Mouse (Mus musculus): ENCODE measurements at regions not wholly inside any gene's neighbourhood (a gene's known extent, or its start where the extent isn't known, plus 50 kb on each side); places are given as distances from the start of the nearest gene placed in this dataset.

DNA sequence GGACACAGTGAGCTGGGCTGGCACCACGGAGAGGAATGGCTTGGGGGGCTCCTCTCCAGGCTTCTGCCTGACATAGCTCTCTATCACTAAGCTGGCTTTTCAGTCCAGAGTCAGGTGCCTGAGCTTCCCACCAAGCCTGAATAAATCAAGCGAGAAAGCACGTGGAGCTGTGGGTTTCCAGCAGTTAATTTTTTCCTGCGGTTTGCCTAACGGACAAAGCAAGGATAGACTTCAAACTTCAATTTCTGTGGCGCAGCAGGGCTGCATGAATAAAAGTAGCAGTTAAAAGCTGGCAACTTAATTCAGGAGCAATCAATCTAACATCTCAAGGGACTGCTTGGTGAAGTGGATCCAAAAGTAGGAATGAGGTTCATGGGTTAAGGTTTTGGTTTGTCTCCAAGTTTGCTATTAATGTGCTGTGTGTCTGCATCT, 317.1 kb upstream of the Rnaseh2b start:
- Histone ChIP-seq H3K4me3 (ENCODE audit: inconsistent target) (no peak overlapping the region), H3K27ac (no peak overlapping the region), H3K79me2 (ENCODE audit: inconsistent target) (no peaks in the 10 kb centered on the region), H3K36me3 (ENCODE audit: inconsistent target) (no peaks in the 10 kb centered on the region)
- 98% methylated on average over 6 of the region's 6 CpGs for WGBS (ENCODE audit: missing documents)

DNA sequence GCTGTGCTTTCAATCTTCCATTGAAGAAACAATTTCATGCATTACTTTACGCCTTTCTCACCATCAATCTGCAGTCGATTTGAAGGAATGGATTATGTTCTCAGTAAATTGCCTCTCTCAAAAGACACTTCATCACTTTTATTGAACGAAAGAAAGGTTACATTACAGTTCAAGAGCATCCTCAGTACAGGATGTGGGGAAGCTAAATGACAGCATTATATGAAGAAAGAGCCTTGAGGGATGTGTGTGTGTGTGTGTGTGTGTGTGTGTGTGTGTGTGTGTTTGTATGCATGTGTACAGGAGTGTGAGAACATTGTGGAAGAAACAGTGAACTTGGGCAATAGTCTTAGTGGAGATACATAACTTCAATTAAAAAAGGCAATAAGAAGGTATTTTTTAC, 311.8 kb upstream of the Rnaseh2b start:
- WGBS (ENCODE audit: missing documents): 93% methylated on average over 3 of the region's 3 CpGs
- Histone ChIP-seq H3K27ac (no peak overlapping the region), H3K4me3 (ENCODE audit: inconsistent target) (no peak overlapping the region), H3K79me2 (ENCODE audit: inconsistent target) (no peaks in the 10 kb centered on the region), H3K36me3 (ENCODE audit: inconsistent target) (no peaks in the 10 kb centered on the region)

DNA sequence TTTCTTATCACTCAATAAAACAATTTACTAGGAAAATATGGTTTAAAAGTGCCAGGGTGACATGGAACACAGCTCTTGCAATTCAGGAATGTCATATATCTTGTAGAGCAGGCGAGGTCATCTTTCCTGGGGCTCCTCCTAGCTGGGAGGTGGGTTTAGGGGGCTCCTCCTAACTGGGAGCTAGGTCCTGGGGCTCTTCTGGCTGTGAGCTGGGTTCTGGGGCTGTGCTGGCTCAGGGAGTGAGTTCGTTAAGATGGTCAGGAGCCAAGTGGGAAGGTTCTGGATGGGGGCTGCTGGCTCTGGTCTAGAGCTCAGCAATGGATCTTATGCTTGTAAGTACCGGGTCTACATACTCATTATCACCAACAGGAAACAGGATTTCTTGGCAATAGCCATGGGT, 306.8 kb upstream of the Rnaseh2b start:
- H3K4me3 ChIP-seq (ENCODE audit: inconsistent target): no peak overlapping the region
- no peaks in the 10 kb centered on the region for H3K36me3 ChIP-seq (ENCODE audit: inconsistent target)
- no peaks in the 10 kb centered on the region for H3K79me2 ChIP-seq (ENCODE audit: inconsistent target)
- H3K27ac ChIP-seq: no peak overlapping the region
- 93% methylated on average over 3 of the region's 3 CpGs for WGBS (ENCODE audit: missing documents)

GRCm38 (mm10) chr14:61986203-61986602, 306.2 kb upstream of the Rnaseh2b start:
- WGBS (ENCODE audit: missing documents): 97% methylated on average over 13 of the region's 13 CpGs
- Histone ChIP-seq H3K79me2 (ENCODE audit: inconsistent target) (no peaks in the 10 kb centered on the region), H3K36me3 (ENCODE audit: inconsistent target) (no peaks in the 10 kb centered on the region), H3K4me3 (ENCODE audit: inconsistent target) (no peak overlapping the region), H3K27ac (no peak overlapping the region)

DNA sequence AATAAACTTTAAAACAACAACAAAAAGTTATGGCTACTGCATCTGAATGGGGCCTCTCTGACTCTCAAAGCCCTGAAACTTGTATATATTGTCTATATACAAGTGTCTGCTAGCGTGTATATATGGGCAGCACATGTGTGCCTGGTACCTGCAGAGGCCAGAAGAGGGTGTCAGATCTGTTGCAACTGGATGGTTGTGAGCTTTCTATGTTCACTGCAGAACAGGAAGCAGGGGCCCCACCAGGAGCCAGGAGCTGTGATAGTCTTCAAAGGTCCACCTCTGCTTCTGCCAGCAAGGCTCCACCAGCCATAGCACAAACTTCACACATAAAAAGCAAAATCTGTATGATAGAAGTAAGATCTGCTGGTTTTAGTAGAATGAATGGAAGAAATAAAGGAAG, 297.1 kb upstream of the Rnaseh2b start:
- Histone ChIP-seq H3K4me3 (ENCODE audit: inconsistent target) (no peak overlapping the region), H3K36me3 (ENCODE audit: inconsistent target) (no peaks in the 10 kb centered on the region), H3K79me2 (ENCODE audit: inconsistent target) (no peaks in the 10 kb centered on the region), H3K27ac (no peak overlapping the region)
- WGBS (ENCODE audit: missing documents): 71% methylated on average over 1 of the region's 1 CpGs

DNA sequence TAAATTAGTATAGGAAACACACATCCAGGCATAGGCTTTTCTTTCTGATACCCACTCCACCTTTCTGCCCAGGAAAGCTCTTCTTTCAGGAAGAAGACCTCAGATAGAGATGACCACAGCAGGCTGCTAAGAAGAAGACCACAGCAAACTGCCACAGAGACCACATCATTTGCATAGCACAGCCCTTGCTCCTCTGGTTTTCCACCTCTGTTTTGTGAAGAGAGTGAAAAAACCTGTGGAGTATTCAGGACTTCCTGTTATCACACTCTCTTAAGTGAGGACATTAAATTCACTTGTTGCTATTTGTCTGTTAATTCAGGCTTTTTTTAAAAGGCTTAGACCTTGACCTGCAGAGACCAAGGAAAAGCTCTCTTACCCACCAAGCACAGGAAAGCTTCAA, 294.7 kb upstream of the Rnaseh2b start:
- Histone ChIP-seq H3K36me3 (ENCODE audit: inconsistent target) (no peaks in the 10 kb centered on the region), H3K27ac (no peak overlapping the region), H3K4me3 (ENCODE audit: inconsistent target) (no peak overlapping the region), H3K79me2 (ENCODE audit: inconsistent target) (no peaks in the 10 kb centered on the region)

- H3K79me2 ChIP-seq (ENCODE audit: inconsistent target): no peaks in the 10 kb centered on the region
- H3K36me3 ChIP-seq (ENCODE audit: inconsistent target): no peaks in the 10 kb centered on the region
- H3K27ac ChIP-seq: no peak overlapping the region
- H3K4me3 ChIP-seq (ENCODE audit: inconsistent target): no peak overlapping the region
- 61% methylated on average over 3 of the region's 3 CpGs for WGBS (ENCODE audit: missing documents)
These were observed 294.1 kb upstream of the Rnaseh2b start for GRCm38 (mm10) chr14:61998259-61998658.

- H3K27ac ChIP-seq: peak overlapping the region; percentile 81
- no peaks in the 10 kb centered on the region for H3K79me2 ChIP-seq (ENCODE audit: inconsistent target)
- H3K4me3 ChIP-seq (ENCODE audit: inconsistent target): no peak overlapping the region
- WGBS (ENCODE audit: missing documents): 6% methylated on average over 7 of the region's 7 CpGs
- no peaks in the 10 kb centered on the region for H3K36me3 ChIP-seq (ENCODE audit: inconsistent target)
These were observed 290.9 kb upstream of the Rnaseh2b start for GRCm38 (mm10) chr14:62001481-62001949.

GRCm38 (mm10) chr14:62002131-62002530, 290.3 kb upstream of the Rnaseh2b start:
- no peak overlapping the region for H3K4me3 ChIP-seq (ENCODE audit: inconsistent target)
- WGBS (ENCODE audit: missing documents): 93% methylated on average over 5 of the region's 5 CpGs
- H3K79me2 ChIP-seq (ENCODE audit: inconsistent target): no peaks in the 10 kb centered on the region
- H3K36me3 ChIP-seq (ENCODE audit: inconsistent target): no peaks in the 10 kb centered on the region
- peak overlapping the region; percentile 81; the same call in 1 of the 2 replicates for H3K27ac ChIP-seq

GRCm38 (mm10) chr14:62003013-62003781, 289.2 kb upstream of the Rnaseh2b start:
- H3K79me2 ChIP-seq (ENCODE audit: inconsistent target): no peaks in the 10 kb centered on the region
- H3K27ac ChIP-seq: no peak overlapping the region
- no peak overlapping the region for H3K4me3 ChIP-seq (ENCODE audit: inconsistent target)
- WGBS (ENCODE audit: missing documents): 94% methylated on average over 16 of the region's 16 CpGs
- H3K36me3 ChIP-seq (ENCODE audit: inconsistent target): no peaks in the 10 kb centered on the region

DNA sequence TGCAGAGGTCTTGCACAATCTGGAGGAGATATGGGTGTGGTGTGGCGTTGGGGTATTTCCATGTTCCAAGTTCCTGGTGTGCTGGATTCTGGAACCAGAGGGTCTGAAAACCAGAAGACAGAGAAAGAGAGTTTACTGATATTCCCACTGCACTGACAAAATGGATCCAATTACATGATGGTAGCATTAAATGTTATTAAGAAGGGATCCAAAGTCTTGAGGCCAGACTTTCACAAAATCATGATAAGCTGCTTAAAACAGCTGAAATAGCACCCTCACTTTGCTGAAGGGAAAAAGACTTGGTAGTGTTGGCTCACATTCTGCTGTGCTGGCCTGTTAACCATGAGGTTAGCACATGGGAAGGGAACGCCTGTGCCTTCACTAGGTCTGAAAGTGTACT, 288.6 kb upstream of the Rnaseh2b start:
- Histone ChIP-seq H3K79me2 (ENCODE audit: inconsistent target) (no peaks in the 10 kb centered on the region), H3K36me3 (ENCODE audit: inconsistent target) (no peaks in the 10 kb centered on the region), H3K27ac (no peak overlapping the region), H3K4me3 (ENCODE audit: inconsistent target) (no peak overlapping the region)
- 91% methylated on average over 2 of the region's 2 CpGs for WGBS (ENCODE audit: missing documents)

- Histone ChIP-seq H3K79me2 (ENCODE audit: inconsistent target) (no peaks in the 10 kb centered on the region), H3K4me3 (ENCODE audit: inconsistent target) (no peak overlapping the region), H3K36me3 (ENCODE audit: inconsistent target) (no peaks in the 10 kb centered on the region), H3K27ac (no peak overlapping the region)
- 88% methylated on average over 5 of the region's 5 CpGs for WGBS (ENCODE audit: missing documents)
These were observed 283.7 kb upstream of the Rnaseh2b start for GRCm38 (mm10) chr14:62008707-62009106.

DNA sequence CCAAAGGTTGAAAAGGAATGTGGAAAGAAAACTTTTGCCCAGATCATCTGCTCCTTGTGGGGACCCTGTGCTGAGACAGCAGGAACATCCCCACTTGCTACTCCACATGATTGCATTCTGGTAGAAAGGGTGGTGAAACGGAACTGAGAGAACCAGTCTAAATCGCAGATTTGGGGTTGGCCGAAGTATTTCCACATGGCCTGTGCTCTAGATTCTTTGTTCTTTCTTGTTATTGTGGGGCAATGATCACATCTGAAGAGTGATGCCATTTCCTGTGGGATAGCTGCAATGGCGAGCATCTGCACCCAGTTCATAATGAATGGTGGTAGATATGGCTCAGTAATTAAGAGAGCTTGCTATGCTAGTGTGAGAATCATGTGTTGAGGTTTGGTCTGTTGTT, 273.6 kb upstream of the Rnaseh2b start:
- H3K27ac ChIP-seq: no peak overlapping the region
- 48% methylated on average over 4 of the region's 4 CpGs for WGBS (ENCODE audit: missing documents)
- no peaks in the 10 kb centered on the region for H3K36me3 ChIP-seq (ENCODE audit: inconsistent target)
- H3K79me2 ChIP-seq (ENCODE audit: inconsistent target): no peaks in the 10 kb centered on the region
- no peak overlapping the region for H3K4me3 ChIP-seq (ENCODE audit: inconsistent target)

GRCm38 (mm10) chr14:62020996-62021395, 271.4 kb upstream of the Rnaseh2b start:
- no peaks in the 10 kb centered on the region for H3K36me3 ChIP-seq (ENCODE audit: inconsistent target)
- H3K4me3 ChIP-seq (ENCODE audit: inconsistent target): no peak overlapping the region
- no peaks in the 10 kb centered on the region for H3K79me2 ChIP-seq (ENCODE audit: inconsistent target)
- H3K27ac ChIP-seq: no peak overlapping the region
- 74% methylated on average over 3 of the region's 3 CpGs for WGBS (ENCODE audit: missing documents)

DNA sequence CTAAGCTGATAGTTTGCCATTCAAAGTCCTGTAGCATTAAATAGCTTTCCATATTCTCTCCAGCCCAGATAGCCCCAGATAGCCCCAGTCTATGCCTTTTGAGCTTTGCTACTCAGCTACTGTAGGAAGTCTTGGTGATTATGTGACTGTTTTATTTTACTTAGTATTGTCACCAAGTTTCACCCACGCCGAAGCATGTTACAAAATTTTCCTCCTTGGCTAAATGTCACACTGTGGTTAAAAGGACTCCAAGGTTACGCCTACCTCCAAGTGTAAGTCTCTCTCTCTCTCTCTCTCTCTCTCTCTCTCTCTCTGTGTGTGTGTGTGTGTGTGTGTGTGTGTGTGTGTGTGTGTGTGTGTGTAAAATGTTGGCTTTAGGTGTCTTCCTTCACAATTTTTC, 270.2 kb upstream of the Rnaseh2b start:
- Histone ChIP-seq H3K36me3 (ENCODE audit: inconsistent target) (no peaks in the 10 kb centered on the region), H3K79me2 (ENCODE audit: inconsistent target) (no peaks in the 10 kb centered on the region), H3K27ac (no peak overlapping the region), H3K4me3 (ENCODE audit: inconsistent target) (no peak overlapping the region)
- whole genome bisulfite sequencing (ENCODE audit: missing documents): 83% methylated on average over 1 of the region's 3 CpGs

DNA sequence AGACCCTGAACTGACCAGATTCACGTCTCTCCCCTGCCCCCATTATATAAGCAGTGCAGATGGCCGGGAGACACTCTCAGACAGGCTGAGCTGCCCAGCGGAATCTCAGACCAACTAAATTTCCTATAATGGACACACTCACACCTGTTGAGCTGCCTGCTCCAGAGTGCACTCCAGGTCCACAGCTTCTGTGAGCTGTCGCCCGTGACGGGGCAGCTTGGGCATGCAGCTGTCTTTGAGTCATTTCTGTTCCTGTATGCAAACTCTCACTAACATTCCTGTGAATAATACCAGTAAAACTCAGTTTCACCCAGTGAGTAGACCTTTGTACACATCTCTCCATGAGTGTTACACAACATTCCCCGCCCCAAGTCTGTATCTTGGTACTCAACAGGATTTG, 269.4 kb upstream of the Rnaseh2b start:
- WGBS (ENCODE audit: missing documents): 94% methylated on average over 7 of the region's 7 CpGs
- no peak overlapping the region for H3K27ac ChIP-seq

More for the DNA sequence above, 269.4 kb upstream of the Rnaseh2b start:
- H3K36me3 ChIP-seq (ENCODE audit: inconsistent target): no peaks in the 10 kb centered on the region
- no peak overlapping the region for H3K4me3 ChIP-seq (ENCODE audit: inconsistent target)
- no peaks in the 10 kb centered on the region for H3K79me2 ChIP-seq (ENCODE audit: inconsistent target)
